Mouse (Mus musculus) urinary bladder, adult 18-20 months (tissue): ENCODE data around the gene Mvb12b.

Source experiments
- DNase-seq, 2 experiments: peaks; one replicate each; pipeline ENCODE4 v3.0.0; 2022; ENCODE audit warnings: low spot score in 2 of 2, mixed read lengths in 2 of 2

Mvb12b gene

GRCm38 (mm10) chr2:33853011-33853976 is 34.5 kb downstream of the Mvb12b start:
- no peak for DNase-seq

GRCm38 (mm10) chr2:33847196-33847834 is 40.4 kb downstream of the Mvb12b start:
- no peak for DNase-seq

- DNase-seq: no peak
Measured at GRCm38 (mm10) chr2:33846635-33847034, 41.1 kb downstream of the Mvb12b start.

- no peak for DNase-seq
Measured at GRCm38 (mm10) chr2:33843642-33844041, 44.1 kb downstream of the Mvb12b start.

- DNase-seq: no peak
Measured at GRCm38 (mm10) chr2:33842983-33843577, 44.7 kb downstream of the Mvb12b start.

GRCm38 (mm10) chr2:33841980-33842379 is 45.8 kb downstream of the Mvb12b start:
- DNase-seq: no peak

GRCm38 (mm10) chr2:33840483-33840882 is 47.3 kb downstream of the Mvb12b start:
- DNase-seq: no peak

- no peak for DNase-seq
Measured at GRCm38 (mm10) chr2:33839252-33839651, 48.5 kb downstream of the Mvb12b start.

GRCm38 (mm10) chr2:33837297-33837696 is 50.4 kb downstream of the Mvb12b start:
- no peak for DNase-seq

- no peak for DNase-seq
Measured at GRCm38 (mm10) chr2:33836660-33837213, 51.0 kb downstream of the Mvb12b start.

- no peak for DNase-seq
Measured at GRCm38 (mm10) chr2:33835038-33835437, 52.7 kb downstream of the Mvb12b start.

- no peak for DNase-seq
Measured at GRCm38 (mm10) chr2:33833902-33834301, 53.8 kb downstream of the Mvb12b start.

GRCm38 (mm10) chr2:33829870-33830269 is 57.9 kb downstream of the Mvb12b start:
- DNase-seq: no peak

- no peak for DNase-seq
Measured at GRCm38 (mm10) chr2:33826777-33827176, 61.0 kb downstream of the Mvb12b start.

- DNase-seq: no peak
Measured at GRCm38 (mm10) chr2:33824935-33825514, 62.7 kb downstream of the Mvb12b start.

- DNase-seq: peak; percentile 61 to 65
Measured at GRCm38 (mm10) chr2:33821677-33822607, 65.8 kb downstream of the Mvb12b start.

- DNase-seq: no peak
Measured at GRCm38 (mm10) chr2:33820450-33820849, 67.3 kb downstream of the Mvb12b start.

GRCm38 (mm10) chr2:33820037-33820436 is 67.7 kb downstream of the Mvb12b start:
- no peak for DNase-seq

GRCm38 (mm10) chr2:33818385-33818784 is 69.4 kb downstream of the Mvb12b start:
- DNase-seq: no peak

GRCm38 (mm10) chr2:33817663-33818346 is 69.9 kb downstream of the Mvb12b start:
- no peak for DNase-seq
